Mouse (Mus musculus) left cerebral cortex, adult 11 months (tissue): Measurements from ENCODE around the gene Gm17693.
"Not testable (repeated sequence)": the region's sequence is repeated elsewhere in the genome, so short reads cannot be mapped to it uniquely, and the experiment has no call there.

Source experiments
- DNase-seq: peaks from one replicate; pipeline ENCODE4 v3.0.0; 2022; ENCODE audit warnings: low spot score

The Gm17693 gene

GRCm38 (mm10) chrX:125705144-125705543 is at the start of gene Gm17693:
TSS of gene Gm17693 (plus strand) at chrX:125705444.
- not testable (repeated sequence) for DNase-seq
